Mouse (Mus musculus): ENCODE data around the gene Gaa. TPM values are rescaled to one million over a fixed set of nuclear protein-coding genes. Genes with fewer than 3 reads are reported as not detected.
"Not testable (repeated sequence)": the region's sequence is repeated elsewhere in the genome, so short reads cannot be mapped to it uniquely, and the experiment has no call there.

Gaa gene
- polyA plus RNA-seq (2017; shearing (Covaris generic)): 10 to 100 TPM in 1 of 2 experiments, 1 to 10 TPM in 1; 5.9 to 11.6 TPM

DNA sequence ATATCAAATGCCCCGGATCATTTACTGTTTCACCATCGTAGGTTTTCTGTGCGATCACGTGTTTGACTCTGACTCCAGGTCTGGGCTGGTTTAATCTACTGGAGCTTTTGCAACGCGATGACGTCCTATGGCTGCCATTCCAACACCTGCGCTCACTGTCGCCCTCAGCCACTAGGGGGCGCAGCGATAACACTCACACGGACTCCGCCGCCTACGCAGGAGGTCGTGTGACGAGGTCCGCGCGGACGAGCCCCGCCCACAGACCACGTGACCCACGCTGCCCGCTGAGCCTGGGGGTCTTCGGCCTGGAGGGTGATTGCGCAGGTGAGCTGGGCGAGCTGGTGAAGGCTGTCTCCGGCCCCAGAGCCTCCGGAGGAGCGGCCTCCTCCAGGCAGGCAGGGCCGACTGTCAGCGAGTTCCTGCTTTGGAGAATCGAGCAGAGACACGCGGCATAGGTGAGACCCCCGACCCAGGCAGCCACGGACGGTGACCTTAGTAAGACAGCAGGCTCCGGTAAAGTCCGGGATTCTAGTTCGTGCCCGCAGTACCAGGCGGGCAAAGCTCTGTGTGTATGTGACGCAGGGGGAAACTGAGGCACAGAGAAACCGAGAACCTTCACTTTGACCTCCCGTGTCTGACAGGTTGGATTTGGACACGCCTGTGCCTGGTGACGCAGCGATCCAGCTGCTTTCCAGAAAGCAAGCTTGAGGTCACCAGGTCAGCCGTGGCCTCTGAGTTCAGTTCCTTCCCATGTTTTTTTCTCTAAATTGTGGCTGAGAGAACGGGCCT is at the start of gene Gaa:
TSS of gene Gaa (plus strand) at position 120 of the 789 bp plus-strand sequence.
- ATAC-seq: peak; percentile 88

GRCm38 (mm10) chr11:119219816-119220465 is 47.7 kb upstream of the Gaa start:
- no peak for ATAC-seq

DNA sequence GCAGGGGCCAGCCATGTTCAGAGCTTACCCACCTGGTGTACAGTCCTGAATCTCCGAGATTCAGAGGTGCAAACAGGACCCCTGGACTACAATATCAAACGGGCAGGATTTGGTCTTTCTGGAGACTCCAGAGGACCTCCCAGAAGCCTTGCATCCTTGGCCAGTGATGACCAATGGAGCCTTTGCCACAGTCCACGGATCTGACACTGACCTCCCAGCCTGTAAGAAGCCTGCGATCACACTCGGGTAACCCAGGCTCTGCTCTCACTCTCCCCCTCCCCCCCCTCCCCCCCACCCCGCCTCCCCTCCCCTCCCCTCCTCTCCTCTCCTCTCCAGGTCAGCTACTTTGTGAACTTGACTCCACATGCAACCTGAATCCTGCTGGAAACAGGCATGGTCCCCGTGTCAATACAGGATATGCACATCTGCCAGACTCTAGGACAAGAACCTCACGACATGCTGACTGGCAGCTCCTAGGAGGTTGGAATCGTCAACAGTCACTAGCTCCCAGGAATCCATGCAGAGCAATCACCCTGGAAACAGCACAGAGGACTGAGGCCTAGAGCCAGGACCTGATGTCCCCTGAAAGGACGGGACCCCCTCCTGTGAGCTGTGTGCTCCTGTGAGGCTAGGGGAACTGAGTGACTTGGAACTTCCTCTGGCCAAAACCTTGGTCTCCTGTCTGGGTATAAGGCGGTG is 45.7 kb upstream of the Gaa start:
- ATAC-seq: no peak

DNA sequence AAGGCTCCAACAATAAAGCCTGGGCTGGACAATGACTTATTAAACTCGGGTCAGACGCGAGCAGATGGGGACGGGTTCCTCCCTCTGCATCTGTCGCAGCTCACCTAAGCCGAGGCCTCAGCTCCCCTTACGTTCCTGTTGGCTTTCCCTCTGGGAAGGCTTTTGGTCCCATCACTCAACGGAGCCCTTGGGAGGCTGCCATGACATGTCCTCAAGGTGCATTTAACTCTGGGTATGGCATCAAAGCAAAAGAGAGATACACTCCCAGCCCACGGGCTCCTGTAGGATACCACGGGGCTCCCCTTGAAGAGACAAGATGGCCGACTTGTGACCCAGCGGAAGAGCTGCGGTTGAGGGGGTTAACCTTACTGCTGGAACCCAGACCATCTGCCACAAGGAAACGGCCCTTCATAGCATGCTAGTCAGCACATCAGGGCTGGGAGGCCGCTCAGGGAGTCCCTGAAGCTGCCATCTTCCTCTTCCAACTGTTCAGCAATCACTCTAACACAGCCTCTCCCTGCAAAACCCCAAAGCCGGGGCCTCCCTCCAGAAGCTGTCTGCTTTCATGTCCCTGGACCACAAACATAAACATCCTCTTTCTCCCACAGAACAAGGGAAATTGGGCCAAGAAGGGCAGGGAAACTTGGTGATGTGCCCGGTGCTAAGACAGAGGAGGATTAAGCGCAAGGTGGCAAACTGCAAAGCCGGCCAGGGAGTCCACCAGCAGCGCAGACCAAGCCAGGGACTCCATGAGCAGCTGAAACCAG is 44.4 kb upstream of the Gaa start:
- ATAC-seq: no peak

DNA sequence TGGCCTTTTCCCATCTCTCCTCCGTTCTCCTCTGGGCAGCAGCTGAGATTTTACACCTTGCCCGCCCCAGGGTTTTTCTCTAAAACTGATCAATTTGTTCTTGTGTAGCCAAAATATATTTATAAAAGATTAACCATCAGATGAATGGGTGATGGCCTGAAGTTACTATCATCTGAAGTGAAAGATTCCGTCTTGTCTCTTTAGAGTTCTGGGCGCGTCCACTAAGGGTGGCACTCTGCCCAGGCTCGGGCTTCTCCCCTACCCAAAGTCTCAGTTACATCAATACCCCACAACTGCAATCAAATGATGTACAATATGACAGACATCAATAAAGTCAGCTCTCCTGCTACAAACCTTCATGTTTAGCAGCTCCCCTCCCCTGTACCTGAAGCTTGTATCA is 42.8 kb upstream of the Gaa start:
- ATAC-seq: no peak

DNA sequence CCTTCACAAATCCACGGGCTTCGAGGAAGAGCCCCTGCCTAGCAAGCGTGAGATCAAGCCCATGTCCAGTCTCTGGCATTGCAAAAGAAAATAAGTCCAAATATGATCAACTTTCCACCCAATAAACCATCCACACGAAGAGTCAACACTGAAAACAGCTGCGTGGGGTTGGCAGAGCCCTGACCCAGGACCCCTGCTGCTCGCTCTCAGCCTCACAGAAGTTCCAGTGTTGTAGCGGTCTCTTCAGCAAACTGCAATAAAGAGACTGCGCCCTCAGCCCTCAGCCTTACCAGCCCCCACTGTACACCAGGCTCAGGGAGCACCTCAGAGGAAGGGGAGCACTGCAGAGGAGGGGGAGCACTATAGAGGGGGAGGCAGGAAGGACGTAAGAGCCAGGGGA is 42.1 kb upstream of the Gaa start:
- ATAC-seq: no peak

- no peak for ATAC-seq
These were observed 40.1 kb upstream of the Gaa start for GRCm38 (mm10) chr11:119227591-119227990.

- ATAC-seq: peak; percentile 64
These were observed 39.5 kb upstream of the Gaa start, which contains the start of the genes Tbc1d16 and Ccdc40 for GRCm38 (mm10) chr11:119228091-119228781. Tbc1d16 (minus strand) TSS chr11:119228499. Ccdc40 (plus strand) TSS chr11:119228572.

GRCm38 (mm10) chr11:119228846-119229626 is 38.7 kb upstream of the Gaa start:
- ATAC-seq: peak; percentile 93

DNA sequence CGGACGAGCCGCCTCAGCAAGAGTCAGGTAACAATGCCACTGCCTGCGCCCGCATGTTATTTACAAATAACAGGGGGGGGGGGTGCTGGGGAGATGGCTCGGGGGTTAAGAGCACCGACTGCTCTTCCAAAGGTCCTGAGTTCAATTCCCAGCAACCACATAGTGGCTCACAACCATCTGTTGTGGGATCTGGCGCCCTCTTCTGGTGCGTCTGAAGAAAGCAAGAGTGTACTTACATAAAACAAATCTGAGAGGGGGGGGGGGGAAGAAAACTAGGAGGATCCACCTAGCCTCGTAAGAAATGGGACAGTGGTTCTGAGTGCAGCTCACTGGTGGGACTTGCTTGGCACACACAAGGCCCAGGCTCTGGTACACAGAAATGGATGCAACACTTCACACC is 32.9 kb upstream of the Gaa start:
- no peak for ATAC-seq

- no peak for ATAC-seq
These were observed 32.1 kb upstream of the Gaa start for GRCm38 (mm10) chr11:119235596-119235995.

GRCm38 (mm10) chr11:119236354-119236753 is 31.3 kb upstream of the Gaa start:
- ATAC-seq: no peak

DNA sequence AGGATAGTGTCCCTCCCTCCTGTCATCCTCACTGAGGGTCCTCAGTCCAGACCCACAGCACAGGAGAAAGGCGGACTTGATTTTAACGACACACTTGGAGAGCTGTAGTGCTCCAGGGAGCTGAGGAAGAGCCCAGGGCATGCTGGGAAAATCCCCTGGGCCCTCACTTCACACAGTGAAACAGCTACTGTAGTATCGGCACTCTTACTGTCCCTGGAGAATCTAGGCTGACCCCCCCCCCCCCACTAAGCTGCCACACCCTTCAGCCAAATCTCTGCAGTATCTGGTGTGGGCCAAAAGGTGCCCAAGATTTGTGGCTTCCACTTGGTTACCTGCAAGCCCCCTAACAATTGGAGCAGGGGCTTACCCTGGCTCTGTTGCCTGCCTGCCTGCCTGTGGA is 30.7 kb upstream of the Gaa start:
- no peak for ATAC-seq

DNA sequence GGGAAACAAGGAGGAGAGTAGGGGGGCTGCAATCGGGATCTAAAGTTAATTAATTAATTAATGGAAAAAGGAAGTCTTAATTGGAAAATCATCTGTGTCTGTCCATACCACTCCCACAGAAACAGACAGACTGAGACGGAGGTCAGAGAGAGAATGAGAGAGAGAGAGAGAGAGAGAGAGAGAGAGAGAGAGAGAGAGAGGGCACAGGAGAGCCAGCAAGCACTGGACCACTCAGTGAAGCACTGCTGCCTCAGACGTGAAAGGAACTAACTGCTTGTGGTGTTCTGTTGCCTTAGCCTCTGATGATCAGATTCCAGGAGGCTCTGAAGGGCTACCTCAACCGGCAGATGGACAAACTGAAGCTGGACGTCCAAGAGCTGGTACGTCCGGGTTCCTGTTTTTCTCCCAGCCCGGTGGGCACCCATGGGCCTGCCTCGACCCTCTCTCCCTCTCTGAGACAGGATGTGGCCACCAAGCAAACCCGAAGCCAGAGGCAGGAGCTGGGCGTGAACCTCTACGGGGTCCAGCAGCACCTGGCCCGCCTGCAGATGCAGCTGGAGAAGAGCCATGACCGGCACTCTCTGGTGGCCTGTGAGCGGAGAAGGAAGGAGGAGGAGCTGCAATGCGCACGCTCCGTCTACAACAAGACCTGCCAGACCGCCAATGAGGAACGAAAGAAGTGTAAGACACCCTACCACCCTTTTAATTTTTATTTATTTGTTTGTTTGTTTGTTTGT is 30.0 kb upstream of the Gaa start:
- ATAC-seq: peak; percentile 66

DNA sequence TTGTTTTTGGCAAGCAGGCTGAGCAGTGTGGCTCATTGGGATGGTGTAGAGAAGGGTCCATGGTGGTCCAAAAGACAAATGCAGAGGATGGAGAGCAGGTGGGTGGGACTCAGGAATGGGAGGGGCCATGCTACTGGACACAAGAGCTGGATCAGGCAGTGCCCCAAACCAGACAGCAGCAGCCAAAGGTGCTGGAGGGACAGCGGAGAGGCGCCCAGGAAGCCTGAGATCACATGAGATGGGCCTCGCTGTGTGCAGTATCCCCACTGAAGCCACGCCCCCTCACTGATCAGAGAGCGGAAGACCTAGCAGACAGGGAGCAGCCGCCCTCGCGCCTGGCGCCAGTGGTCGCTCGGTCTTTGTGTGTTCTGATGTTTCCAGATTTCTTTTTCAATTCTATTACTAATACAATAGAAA is 29.4 kb upstream of the Gaa start:
- peak; percentile 91 for ATAC-seq

GRCm38 (mm10) chr11:119239480-119239879 is 28.2 kb upstream of the Gaa start:
- ATAC-seq: no peak

DNA sequence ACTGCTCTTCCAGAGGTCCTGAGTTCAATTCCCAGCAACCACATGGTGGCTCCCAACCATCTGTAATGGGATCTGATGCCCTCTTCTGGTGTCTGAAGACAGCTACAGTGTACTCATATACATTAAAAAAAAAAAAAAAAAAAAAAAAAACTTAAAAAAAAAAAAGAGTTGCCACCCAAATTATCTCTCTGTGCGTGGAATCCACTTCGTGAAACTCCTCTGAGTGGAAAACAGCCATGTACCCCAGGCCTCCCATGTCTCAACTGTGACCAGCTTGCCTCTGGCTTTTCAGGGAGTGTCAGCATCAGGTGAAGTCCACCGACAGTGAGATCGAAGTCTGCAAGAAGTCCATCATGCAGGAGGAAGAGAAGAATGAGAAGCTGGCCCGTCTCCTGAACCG is 22.1 kb upstream of the Gaa start:
- not testable (repeated sequence) for ATAC-seq

DNA sequence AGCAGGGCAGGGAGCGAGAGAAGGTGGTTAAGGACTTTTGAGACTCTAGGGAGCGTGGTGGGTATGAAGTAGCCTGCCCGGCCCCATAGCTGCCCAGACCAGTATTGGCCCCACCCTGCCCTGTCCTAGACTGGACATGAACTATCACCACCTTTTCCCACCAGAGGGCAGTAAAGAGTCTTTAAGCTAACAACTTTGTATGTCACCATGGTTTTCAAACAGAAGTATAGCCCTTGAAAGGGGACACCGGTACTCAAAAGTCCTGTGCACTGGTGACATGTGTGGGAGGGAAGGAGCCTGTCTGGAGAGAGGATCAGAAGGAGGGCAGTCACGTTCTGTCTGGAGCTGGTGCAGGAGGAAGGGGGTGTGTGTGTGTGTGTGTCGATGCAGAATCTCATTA is 18.7 kb upstream of the Gaa start:
- no peak for ATAC-seq

GRCm38 (mm10) chr11:119250998-119251397 is 16.7 kb upstream of the Gaa start:
- ATAC-seq: no peak

GRCm38 (mm10) chr11:119252854-119253541 is 14.7 kb upstream of the Gaa start:
- ATAC-seq: peak; percentile 77
